Mouse (Mus musculus) testis, adult 10 weeks (tissue): Measurements from ENCODE around the gene Olfr414. TPM values are rescaled to one million over a fixed set of nuclear protein-coding genes. Genes with fewer than 3 reads are reported as not detected.

Source experiments
- polyA plus RNA-seq: library from polyadenylated mRNA; stranded (reverse); fragments of 350-450 nt; fragmentation: Illumina TruSeq; extraction: RNeasy Lipid Tissue Mini Kit (QIAGEN cat#74804); gene quantifications from one replicate; pipeline ENCODE4 v1.2.3, GENCODE M21; 2014; ENCODE audit warnings: low read depth, low replicate concordance

Gene Olfr414
- not detected for polyA plus RNA-seq

DNA sequence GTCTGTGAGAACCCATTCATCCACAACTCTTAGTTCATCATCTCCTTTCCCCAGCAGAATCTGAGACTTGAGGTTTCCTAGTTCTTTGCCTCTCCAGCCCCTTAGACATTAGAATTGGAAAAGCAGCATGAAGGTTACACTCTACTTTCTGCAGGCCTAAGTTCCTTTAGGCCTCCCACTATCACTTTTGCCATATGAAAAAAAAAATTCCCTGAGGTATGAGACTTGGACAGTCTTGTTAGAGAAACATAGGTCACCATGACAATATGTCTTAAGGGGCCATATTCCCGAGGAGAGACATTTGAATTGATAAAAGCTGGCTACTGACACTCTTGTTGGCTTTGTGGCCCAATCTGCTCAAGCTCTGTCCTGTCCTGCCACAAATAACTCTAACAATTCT is at the start of gene Olfr414:
Olfr414 (plus strand) TSS at position 301 of the 400 bp plus-strand sequence.

DNA sequence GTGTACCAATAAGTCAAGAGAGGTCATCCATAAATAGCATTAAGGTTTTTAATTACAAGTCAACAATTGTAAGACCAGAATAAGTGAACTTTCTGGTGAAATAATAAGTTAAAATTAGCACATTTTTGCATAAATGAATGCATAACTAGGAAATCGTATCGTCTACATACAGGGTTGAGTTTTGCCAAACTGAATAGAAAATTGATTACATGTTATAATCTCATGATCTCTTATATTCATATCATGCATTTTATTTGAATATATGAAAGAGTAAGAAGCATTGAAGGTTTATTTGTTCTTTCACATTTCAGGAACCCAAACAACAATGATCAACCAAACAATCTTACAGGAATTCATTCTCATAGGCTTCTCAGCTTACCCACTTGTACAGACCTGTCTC is 33.1 kb upstream of the Olfr414 start, which contains the start of gene Olfr248:
Olfr248 (plus strand) TSS at position 301 of the 400 bp plus-strand sequence.

DNA sequence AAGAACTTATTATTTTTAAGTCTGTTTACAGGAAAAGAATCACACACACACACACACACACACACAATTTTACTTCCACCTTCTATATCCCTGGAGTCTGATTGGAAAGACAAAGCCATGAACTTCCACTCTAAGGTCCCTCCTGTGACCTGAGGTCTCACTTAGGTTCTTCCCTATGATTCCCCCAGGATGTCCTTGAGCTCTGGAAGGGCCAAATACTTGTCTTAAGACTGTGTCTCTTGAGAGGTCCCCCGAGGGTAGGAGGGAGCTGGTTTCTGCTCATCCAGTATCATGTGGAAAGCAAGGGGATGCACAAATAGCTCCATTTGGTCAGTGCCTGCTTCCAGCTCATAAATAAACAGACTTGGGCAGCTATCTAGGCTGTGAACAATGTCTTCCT is 17.9 kb downstream of the Olfr414 start, which contains the start of gene Olfr220:
Olfr220 (plus strand) TSS at position 301 of the 400 bp plus-strand sequence.

Other genes starting within 250 kb of the Olfr414 start
- gene Olfr419, start 172.0 kb upstream of the Olfr414 start, polyA plus RNA-seq, result not detected
- gene Mptx1, start 93.5 kb upstream of the Olfr414 start, polyA plus RNA-seq, result not detected
- not detected for gene Olfr417, start 58.9 kb upstream of the Olfr414 start, polyA plus RNA-seq
- not detected for gene Olfr248, start 33.0 kb upstream of the Olfr414 start, polyA plus RNA-seq
- not detected for gene Olfr220, start 18.0 kb downstream of the Olfr414 start, polyA plus RNA-seq
- gene Fmn2, start 77.8 kb downstream of the Olfr414 start, polyA plus RNA-seq, result 35.0 TPM